Mouse (Mus musculus) bone marrow, adult 2 months (tissue): Measurements from ENCODE around the gene Barhl1.

Experiments used
- CTCF ChIP-seq: fragments of 200-500 bp; IDR thresholded peaks from 2 replicates; pipeline ENCODE4 v1.5.1; 2011; ENCODE audit warnings: low read length, control low read depth; ENCODE audit not compliant: control insufficient read depth, insufficient read depth
- POLR2A ChIP-seq: fragments of 200-500 bp; IDR thresholded peaks from 2 replicates; pipeline ENCODE4 v1.6.1; 2011; ENCODE audit warnings: low read depth, mild to moderate bottlenecking, control low read depth, low read length, borderline replicate concordance; ENCODE audit not compliant: control insufficient read depth

DNA sequence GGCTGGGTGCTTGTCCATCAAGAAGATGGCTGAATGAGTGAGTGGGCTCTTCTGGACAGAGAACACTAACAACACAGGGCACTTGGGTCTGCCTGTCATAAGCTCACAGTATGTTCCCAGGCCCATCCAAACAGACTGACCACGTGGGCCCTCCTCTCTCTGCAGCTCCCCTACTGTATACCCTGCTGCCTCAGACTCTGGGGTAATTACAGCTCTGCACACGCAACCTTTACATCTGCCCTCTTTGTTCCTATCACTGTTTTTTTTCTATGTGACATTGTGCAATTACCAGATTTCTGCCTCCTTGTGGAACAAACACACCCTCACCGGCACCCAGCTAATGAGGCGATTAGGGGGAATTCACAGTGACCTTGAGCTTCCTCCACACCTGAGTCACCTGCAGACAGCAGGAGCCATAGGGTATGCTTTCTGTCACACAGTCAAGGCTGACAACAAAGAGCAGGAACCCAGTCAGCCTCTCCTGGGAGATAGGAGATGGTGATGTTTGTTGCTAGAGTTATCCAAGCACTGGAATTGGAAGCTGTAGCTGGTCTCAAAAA is 19.0 kb downstream of the Barhl1 start:
- TF ChIP-seq CTCF (no peak), POLR2A (no peak)
